Mouse (Mus musculus) frontal cortex, adult (tissue): ENCODE measurements around the gene Hsd17b7.

Experiments
- ATAC-seq: cut with Nextera tagmentation; 2 replicates; pipeline ENCODE4 v1.9.2; 2017; ENCODE audit warnings: mild to moderate bottlenecking, moderate library complexity, mixed read lengths; ENCODE audit not compliant: low TSS enrichment

Hsd17b7 gene

DNA sequence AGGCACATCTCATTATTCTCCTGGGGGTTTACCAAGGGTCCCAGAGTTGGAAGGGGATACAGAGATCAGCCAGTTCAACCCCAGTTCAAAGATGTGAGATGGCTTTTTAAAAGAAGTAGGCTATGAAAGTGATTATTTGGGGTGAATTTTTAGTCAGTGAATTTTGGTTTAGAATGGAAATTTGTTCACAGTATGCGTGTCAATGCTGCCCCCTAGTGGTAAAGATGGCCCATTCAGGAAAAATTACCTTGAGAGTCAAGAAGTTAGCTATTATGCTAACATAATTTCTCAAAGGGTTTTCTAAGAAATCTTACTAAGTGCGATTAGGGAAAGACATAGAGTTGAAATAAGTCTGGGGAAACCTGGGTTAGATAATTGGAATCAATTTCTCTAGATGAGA lies 29.7 kb downstream of the Hsd17b7 start:
- ATAC-seq = peak; percentile 44; the same call in 1 of the 2 replicates

DNA sequence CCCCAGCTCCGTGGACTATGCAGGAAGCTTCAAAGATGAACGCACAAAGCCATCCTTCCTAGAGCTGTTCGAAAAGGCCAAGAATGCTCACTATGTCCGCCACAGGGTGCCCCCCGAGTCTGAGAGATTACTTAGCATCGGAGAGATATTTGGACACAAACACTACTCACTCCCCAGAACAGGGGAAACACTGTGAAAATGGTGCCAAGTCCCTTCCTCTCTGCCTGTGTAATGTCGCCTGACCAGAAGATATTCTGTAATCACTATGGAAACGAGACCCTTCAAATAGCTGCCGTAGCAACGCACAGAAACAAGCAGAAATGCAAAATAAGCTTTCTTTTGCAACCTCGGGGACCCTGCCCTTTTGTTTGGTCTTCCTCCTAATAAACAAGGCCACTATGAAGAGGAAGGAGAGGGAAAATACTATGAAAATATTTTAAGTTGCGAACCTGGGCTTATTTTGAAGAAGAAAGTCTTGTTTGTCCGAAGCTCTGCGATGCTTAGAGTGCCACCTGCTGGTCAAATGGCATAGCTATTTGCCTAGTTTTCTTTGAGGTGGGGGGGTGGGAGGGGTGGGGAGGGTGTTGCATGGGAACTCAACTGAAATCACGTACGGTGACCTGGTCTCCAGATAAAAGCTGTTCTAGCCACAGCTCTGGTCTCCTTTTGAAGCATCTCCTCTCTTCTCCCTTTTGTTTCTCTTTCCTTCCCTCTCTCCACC lies 34.9 kb downstream of the Hsd17b7 start:
- peak; percentile 77 for ATAC-seq

DNA sequence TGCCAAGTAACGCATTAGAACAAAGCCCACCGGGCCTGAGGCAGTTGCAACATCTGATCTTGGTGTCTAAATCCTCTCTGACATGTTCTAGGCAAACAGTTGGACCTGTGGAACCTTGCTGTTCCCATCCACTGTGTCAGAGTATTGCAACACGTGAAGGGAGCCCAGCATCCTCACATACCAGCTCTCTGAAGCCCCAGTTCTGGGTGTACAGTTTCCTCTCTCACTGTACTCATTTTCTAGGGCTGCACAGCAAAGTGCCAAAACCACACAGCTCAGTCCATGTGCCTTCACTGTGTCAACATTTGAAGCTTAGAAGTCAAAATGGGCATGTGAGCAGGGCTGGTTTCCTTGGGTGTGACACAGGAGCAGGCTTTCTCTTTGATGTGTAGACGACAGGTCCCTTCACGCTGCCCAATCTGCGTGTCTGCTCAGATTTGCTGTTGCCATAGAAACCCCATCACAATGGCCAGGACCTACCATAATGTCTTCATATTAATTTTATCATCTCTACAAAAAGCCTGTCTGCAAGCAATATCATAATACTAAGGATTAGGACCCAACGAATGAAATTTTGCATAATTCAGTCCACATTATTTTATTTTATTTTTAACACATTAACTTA lies 36.8 kb downstream of the Hsd17b7 start:
- ATAC-seq = no peak

DNA sequence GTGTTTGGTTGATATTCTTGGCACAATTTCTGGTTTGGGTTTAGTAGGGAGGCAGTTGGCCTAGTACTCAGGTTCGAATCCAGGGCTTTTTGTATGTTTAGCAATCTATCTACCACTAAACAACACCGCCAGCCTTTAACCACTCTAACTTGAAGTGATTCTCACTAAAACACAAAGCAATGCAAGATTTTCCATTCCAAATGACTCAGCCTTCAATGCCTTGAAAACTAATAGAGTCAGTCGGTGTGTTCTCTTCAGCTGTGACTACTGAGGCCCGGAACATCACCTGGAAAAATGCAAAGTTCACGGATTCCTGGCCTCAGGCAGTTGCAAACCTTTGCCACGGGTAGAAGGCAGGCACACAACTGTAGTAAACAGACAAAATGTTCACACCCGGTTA lies 37.3 kb downstream of the Hsd17b7 start:
- ATAC-seq = no peak

DNA sequence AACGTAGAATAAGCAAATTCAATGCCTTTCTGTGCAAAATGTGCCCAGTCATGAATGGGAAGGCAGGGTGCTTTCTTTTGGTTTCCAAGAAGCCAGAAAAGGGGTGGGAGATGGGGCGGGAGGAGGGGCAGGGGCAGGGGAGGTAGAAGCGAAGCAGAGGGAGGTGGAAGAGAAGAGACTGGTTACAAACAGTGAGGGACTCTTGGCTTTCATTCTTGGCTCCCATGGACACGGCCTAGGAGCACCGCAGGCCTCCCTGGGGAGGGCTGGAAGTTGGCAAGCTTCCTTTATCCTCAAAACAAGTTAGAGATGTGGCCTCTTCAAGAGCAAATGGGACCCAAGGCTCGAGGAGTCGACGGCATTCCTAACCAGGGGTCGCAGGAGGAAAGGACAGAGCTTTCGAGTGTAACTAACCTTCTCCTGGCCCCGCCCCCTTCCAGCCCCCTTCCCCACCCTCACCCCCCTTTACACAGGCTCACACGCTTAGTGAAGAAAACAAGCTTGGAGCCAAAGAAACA lies 40.5 kb downstream of the Hsd17b7 start, which contains the start of gene Ccdc190:
Gene Ccdc190 (plus strand): TSS at position 195 of the 518 bp plus-strand sequence.
- peak; percentile 47; the same call in 1 of the 2 replicates for ATAC-seq

DNA sequence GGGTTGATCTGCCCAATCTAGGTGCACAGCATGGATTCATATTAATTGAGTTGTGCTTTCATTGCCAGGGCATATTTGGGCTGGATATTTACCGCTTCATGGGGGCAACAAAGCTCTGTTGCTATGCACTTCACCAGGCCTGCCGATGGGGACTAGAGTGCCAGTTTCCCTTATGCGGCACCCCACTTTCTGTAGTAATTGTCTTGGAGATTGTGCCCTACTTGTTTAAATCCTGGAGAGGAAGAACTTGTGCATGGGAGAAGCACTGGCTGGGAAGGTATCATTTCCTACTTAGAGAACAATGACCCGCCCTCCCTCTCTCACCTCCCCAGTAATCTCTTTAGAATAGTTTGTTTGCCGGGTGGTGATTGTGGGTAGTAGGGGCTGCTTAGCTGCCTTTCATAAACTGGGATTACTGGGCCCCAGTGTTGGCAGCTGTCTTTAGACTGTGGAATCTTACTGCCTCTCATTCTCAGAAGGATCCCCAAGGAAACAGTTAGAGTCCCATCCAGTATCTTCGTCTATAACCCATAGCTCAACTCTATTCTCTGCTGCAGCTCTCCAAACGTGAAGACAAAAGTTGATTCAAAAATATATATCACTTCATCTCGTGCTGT lies 41.2 kb downstream of the Hsd17b7 start:
- no peak for ATAC-seq

DNA sequence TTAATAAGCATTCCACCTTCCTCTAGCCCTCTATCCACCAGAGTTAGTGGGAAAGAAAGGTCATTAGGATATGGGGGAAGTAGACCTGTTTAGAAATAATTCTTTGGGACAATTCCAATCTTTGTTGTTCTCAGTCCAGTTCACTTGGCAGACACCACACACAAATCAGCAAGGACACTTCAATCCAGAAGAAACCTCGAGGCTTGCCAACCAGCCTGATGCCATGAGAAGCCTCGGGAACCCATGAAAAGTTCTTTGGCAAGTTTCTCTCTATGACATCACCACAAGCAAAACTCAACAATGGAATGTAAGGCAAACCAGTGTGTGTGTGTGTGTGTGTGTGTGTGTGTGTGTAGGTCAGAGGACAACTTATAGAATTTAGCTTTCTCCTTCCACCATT lies 44.5 kb downstream of the Hsd17b7 start:
- no peak for ATAC-seq

DNA sequence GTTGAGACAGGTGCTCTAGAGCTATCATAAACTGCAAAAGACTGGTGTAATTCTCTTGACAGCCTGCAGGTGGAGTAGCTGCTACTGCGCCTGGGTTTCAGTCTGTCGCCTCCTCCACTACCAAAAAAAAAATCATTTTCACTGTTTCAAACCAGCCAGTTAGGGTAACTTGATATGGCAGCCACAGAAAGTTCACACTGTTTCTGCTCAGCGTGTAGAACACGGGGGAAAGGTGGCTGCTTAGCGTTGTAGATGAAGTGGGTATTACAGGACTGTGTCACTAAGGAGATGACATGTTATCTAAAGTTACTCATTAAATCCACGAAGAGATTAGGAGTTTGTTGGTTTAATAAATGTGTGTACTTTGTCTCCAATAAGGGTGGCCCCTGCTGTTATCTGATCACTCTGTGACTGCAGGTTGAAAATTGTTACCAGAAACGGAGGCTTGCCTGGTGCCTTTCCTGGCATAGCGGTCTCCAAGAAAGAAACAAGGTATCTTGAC lies 47.3 kb downstream of the Hsd17b7 start:
- peak; percentile 45; the same call in 1 of the 2 replicates for ATAC-seq

DNA sequence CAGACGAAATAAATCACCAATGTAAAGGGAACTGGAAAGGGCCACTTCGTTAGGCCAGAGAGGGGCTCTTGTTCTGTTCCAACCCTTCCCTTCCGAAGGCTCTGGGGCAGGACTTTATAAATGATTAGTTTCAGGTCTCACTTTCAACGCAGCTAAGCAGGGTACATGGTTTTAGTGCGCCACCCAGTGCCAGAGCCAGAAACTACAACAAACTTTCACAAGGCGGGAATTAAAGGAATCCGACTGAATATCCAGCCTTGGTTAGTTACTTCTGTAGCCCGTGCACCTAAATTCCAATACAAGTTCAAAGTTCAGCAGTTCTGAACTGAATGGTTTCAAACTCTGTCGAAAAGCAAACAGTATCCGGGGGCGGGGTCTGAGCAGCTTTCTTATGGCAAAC lies 49.8 kb downstream of the Hsd17b7 start:
- ATAC-seq = peak; percentile 58; the same call in 1 of the 2 replicates

DNA sequence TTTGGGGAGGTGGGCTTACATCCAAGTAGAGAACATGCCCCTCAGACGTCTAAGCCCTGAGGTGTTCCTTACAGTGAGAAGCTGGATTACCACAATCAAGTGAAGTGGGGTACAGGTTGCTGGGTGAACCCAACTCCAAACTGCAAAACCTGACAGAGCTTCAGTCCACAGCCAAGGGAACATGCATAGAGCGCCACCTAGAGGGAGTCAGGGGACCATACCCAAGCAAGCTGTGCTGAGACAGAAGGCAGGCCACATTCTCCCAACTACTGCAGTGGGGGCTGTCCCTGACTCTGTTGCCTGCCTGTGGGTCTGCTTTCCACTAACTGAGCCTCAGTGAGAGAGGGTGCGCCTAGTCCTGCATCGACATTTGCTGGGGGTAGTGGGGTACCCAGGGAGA lies 51.0 kb downstream of the Hsd17b7 start:
- ATAC-seq = peak; percentile 88

DNA sequence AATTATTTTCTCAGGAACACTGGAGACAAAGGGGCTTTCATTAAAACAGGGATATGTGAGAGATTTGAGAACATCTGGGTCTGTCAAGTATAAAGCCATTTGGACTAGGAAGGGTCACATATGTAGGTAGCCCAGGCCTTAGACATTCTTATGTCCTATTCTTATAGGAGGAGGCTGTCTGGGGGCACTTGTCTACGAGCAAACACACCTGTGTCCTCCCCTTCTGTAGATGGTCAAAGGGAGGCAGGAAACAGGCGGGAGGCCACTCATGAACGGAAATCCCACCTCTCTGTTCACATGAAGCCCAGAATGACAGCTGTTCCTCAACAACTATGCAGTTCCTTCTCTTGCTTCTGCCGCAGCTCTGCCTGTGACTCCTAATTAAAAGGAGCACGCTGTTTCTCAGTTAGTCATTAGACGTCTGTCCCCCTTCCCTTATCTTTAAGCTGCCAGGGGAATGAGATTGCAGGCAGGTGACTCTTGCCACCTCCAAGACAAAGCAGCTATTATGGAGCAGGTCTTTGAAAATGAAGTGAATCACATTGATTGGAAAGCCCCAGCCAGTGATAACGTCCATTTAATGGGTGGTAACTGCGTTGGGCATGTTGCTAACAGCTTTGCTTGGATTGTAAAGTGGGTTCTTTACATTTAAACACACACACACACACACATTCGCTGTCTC lies 51.8 kb downstream of the Hsd17b7 start:
- ATAC-seq = no peak

DNA sequence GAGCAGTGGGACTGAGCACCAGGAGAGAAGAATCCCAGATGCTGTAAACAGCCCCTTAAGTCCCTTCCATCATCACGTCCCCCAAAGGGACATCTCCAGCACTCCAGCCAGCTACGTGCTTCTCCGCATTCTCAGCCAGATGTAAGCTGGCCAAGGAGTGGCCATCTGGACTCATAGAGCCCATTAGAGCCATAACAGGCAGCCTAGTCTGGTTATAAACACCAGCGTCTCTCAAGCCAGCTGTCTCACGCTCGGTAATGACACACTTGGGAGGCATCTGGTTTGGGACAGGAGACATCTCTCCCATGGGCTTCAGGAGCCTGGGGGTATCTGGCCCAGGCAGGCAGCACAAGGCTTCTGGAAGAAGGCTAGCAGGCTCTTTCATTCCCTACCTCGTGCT lies 52.4 kb downstream of the Hsd17b7 start:
- peak; percentile 25; the same call in 1 of the 2 replicates for ATAC-seq

DNA sequence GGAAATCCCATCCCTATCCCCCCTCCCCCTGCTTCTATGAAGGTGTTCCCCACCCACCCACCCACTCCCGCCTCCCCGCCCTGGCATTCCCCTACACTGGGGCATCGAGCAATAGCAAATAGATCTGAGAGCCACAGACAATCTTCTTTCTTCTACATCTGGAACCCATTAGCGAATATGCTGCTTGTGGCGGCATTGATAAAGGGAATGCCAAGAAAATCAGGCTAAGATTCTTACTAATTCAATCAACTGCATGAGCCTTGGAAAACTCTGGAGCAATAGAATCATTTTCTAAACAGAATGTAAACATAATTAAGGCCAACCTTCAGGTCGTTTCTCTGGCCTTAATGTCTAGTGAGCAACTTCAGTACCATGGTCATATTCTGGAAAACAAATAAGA lies 57.5 kb downstream of the Hsd17b7 start:
- ATAC-seq = no peak

DNA sequence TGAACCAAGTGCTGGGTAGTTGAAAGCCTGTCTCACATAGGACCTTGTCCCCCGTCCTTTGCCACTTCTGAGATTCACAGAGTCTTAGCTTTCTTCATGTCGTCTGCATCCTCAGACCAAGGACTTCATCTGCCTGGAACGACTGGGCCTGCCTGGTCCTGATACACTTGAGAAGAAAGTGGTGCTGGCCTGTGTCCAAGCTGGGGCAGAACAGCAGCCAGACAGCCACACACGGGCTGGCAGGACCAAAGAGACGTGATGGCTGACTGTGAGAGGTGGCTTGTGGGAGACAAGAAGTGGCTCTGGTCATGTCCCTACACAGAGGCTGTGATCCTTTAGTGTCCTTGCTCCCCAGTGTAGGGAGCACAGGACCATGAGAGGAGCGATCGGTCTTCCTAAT lies 58.3 kb downstream of the Hsd17b7 start:
- no peak for ATAC-seq

DNA sequence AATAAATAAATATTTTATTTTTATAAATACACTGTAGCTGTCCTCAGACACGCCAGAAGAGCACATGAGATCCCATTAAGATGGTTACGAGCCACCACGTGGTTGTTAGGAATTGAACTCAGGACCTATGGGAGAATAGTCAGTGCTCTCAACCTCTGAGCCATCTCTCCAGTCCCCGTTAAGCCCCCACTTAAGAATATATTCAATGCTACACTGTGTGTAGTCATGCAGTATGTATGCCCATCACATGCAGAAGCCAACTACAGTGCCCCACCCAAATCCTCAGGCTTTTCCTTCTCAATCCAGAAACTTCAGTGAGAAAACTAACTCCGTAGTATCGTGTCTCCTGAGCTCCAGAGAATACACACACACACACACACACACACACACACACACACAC lies 59.4 kb downstream of the Hsd17b7 start:
- no peak for ATAC-seq

DNA sequence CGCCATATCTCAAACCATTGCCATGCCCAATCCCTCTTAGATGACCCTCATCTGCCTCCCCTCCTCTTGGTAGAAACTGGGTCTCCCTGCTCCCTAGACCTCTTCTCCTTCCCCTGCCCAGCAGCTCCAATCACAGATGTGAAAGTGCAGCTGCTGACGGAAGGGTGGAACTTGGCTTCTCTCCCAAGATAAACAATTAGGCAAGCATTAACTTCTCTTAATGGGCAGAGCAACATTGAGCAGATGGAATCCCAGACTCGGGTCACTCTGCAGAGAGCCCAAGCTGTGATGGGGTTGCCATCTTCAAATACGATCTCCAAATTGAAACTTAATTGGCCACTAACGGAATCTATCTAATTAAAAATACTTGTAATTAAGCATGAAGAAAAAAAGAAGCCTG lies 59.9 kb downstream of the Hsd17b7 start:
- ATAC-seq = no peak

DNA sequence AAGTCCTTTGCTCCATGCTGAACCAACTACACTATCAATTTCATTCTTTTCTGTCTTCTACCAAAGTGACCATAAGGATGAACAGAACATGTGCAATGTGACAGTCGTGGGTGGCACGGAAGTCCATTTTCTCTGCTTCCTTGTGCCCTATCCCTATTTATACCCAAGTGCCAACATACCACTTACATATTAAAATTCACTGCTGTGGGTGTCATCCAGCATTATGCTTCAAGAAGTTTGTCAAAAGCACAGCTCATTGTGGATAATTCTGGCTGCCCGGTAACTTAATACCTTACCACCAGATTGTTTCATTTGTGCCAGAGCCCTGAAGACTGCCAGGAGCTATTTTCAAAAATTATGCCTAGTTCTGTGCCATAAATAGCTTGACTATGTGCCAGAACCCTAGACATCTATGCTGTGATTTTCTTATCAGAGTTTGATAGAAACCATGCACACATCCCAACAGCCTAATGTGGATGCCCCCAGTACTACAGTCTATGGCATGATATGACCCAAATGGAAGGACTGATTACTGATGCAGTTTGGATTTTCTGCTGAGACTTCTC lies 68.2 kb downstream of the Hsd17b7 start:
- peak; percentile 48 for ATAC-seq
